Mouse (Mus musculus) induced T-regulatory cell, adult 2 months (primary cell): ENCODE data around the gene Golga7b.

Experiments used
- DNase-seq: peaks from one replicate; pipeline ENCODE4 v3.0.0-alpha.2; 2012; ENCODE audit warnings: low read depth

Gene Golga7b

DNA sequence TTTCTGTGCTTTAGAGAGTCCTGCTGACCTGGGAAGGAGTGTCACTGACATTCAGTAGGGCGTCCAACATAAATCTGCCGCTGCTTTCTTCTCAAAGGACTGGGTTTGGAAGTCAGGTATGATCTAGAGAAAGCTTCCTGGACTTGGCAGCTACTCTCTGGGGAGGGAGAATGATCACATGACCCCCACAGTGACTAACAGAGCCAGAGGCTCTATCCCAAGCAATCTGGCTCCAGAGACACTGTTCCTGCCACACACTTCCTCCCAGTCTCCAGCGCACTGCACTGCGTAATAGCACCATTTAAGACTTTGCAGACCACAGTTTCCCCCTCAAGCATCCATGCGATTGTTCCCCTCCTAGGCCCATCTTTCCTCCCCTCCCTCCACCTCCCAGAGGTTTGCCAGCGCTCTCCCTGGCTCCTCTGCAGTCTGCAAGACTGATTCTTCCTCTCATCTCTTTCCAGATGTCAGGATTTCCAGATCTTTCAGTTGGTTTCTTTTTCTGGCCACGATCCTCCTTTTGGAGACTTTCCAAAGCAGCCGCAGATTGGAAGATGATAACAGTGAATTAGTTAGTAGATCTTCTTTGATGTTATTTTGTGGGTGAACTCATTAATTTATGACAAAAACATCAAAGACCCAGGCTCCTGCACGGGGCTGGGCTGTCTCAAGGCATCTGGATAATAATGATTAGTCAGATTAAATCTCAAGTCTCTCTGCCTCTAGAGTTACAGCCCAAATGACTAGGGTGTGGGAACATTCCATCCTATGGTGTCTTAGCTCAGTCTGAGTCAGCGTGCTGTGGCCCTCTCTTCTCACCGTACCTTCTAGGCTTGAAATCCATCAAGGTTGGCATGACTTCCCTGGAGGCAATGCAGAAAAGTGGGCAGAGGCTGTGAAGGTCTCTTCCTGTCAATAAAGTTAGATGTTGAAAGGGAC, 2.9 kb downstream of the Golga7b start:
- DNase-seq, result no peak

DNA sequence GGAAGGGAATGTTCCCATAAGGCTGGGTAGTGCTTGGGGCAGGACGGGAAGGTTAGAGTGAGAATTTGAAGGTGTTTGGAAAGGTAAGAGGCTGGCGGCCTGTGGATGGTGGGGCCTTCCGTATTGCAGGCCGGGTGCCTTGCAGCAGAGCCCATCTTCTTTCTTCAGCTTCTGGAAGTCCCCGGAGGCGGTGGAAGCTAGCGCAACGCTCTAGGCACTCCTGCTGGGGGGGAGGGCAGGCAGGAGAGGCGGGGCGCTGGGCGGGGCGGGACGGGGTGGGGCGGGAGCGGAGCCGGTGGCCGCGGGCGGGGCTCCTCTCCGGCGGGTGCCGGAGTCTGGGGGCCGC, 8.0 kb downstream of the Golga7b start:
- peak; percentile 9 for DNase-seq

DNA sequence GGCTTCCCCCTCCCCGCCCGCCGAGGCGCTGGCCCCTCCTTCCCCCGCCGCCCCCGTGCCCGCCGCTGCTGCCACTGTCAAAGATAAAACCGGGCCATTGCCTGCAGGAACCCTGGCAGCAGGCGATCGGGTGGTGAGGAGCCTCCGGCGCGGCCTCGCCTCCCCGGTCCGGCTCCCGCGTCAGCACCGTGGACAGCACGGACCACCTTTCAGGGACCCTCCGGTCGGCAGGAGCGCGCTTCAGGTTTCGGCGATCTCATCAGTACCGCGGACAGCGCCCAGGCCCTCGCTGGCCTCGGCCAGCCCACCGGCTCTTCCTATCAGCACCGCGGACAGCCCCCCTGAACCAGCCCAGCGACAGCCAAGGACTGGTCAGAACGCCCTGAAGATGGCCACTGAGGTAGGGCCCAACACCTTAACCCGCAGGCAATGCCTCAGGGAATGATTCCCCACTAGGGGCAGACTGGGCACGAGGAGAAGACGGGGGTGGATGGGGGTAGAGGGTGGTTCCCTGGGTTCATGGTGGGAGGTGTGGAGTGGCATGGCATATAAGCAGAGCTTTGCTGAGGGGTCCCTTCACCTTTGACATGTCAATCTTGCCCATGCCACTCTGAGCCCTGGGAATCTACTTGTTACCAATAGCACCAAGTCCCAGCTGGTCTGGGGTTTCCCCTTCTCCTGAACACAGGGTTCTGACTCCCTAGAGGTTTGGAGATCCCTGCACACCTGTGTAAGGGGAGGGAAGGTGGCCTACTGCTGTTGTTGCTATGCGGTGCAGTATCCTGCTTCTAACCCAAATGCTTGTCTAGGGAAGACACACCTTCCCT, 8.6 kb downstream of the Golga7b start:
- peak; percentile 37 for DNase-seq

DNA sequence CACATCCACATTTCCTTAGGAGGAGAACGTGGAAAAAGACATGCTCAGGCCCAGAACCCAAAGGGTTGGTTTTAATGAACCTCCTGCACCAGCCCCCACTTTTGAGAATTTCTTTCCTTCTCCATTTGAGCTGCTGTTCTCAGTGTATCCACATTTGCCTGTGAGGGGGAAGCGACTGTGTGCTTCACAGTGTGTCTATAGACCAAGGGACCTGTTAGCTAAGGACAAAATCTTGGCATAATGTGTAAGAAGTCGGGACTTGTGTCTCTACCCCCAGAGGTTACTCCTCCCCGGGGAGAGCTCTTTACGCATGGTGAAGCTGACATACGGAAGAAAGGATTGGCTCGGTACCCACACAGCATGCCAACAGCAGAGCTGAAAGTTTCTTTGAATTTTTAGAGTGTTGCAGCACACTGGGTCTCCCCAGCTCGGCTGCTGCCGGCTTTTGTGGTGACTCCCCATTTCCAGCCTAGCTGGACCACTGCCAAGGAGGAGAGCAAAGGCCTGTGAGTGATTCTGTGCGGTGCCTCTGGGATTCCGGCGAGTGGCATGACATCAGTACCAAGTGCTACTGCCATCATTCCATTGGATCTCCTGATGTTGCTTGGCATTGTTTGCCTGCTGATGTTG, 9.4 kb downstream of the Golga7b start:
- DNase-seq, result no peak

DNA sequence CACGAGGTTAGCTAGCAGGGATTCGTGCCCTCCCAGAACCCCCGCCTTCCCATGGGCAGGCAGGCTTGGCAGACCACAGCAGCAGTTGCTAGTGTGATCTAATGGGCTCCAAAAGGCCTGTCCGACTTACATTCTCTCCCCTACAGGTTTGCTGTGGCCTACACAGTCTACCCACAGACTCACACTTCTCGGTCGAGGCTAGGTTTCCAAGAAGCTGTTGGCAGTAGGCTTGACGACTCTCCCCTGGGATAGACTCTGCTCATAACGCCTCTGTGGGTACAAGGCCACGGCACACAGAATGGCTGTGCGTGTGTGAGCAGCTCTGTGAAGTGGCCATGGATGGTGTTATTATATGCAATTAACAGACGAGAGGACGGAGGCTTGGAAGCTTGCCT, 9.9 kb downstream of the Golga7b start:
- DNase-seq, result no peak

DNA sequence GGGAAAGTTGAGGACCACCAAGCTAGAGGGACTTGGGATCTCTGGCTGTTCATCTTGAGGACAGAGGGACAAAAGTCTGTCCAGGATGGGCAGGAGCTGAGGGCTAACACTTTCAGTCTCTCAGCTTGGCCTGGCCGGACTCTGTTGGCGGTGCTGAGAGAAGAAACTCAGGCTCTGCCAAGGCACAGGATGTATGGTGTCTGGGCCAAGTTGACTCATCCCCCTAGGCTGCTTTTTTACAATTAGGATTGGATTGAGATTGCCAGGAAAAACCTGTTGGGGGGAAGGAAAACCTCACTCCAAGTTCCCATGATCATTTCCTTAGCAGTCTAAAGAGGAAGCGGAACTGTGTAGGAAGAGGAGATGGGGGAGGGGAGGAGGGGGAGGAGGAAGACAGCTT, 10.7 kb downstream of the Golga7b start:
- DNase-seq, result no peak

DNA sequence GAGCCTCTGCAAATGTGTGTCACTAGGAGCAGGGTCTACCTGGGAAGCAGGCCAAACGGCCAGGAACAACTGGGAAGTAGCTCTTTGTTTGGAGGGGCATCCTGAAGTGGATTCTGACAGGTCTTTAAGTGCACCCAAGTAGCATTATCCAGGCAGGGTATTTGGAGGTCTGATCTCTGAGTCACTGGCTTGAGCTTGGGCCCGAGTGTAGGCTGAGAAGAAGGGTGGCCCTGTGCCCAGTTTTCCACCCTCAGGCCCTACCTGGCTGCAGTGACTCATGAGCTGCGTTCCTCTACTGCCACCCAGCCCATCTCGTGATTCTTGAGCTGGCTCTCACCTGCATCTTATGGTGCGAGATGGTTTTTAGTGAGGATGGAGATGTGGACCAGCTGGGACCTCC, 11.2 kb downstream of the Golga7b start:
- no peak for DNase-seq

DNA sequence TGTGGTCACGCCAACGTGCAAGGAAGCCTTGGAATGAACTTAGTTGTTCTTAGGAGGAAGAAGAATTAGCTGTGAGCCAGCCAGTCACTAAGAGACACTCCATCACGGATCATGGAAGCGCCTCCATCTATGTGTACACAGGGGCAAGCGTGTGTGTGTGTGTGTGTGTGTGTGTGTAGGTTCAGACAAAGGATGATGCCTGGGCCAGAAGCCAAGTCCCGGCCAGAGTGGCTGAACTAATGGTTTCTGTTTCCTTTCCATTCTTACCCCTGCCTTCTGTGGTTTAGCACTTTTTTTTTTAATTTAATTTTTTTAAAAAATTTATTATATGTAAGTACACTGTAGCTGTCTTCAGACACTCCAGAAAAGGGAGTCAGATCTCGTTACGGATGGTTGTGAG, 13.1 kb downstream of the Golga7b start:
- DNase-seq, result no peak

DNA sequence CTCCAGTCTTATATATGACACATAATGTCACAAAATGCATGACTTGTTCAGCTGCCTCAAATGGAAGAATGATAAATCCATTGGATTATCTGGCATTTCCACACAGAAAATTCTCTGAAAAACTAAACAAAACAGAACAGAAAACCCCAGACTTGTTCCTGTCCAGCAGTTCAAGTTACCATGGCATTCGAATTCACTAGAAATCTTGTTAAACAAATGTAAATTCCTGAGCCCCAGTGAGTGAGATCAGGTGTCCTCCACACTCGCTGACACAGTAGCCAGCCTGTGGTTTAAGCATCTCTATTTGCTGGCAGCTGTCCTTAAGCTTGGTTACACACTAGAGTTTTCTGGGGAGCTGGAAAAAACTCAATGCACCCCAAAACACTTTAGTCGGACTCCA, 16.1 kb downstream of the Golga7b start:
- no peak for DNase-seq

DNA sequence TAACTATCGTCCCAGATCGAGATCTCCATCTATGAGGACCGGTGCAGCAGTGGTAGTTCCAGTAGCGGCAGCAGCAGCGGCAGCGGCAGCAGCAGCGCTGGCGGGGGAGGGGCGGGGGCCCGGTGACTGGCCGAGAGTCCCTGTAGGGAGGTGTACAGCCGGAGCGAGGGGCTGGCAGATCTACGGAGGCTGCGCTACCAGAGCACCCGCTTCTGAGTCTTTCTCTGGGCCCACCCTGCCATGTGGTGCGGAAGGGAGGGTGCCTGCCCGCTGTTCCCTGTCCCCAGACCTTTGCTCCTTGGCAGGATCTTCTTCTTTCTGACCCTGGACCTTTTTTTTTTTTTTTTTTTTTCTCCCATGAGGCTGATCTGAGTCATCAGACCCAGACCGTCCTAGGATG, 21.0 kb downstream of the Golga7b start:
- no peak for DNase-seq

DNA sequence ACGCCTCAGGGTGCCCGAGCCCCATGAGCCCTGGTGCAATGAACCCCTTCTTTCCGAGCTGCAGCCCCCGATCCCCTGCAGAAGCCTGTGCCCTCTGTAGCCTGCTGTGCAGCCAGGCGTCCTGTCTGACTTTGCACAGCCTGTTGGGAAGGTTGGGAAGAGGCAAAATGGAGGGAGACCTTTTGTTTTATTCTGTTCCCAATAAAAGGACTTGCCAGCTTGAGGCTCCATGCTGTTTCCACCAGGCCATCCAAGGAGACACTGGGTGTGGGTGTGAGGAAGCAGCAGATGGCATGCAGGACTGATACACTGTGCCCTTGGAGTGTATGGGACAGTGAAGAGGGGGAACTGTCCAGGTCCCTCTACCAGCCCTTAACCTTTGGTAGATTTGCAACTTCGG, 22.7 kb downstream of the Golga7b start:
- DNase-seq, result no peak

DNA sequence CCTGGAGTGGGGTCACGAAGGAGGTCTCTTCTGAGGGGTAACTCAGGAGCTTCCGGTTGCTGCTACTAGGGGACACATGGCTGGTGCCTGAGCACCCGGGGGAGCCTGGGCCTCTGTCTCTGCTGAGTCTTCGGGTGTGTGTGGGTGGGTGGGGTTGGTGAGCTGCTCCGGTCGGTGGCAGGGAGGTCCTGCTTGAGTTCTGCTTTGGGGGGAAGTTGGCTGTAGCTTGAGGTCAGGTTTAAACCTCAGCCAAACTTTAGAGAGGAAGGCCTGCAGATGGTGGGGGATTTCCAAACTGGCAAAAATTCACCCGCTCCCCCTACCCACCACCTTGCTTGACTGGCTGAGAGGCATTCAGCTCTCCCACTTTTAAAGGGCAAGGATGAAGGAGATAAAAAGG, 23.8 kb downstream of the Golga7b start:
- no peak for DNase-seq

DNA sequence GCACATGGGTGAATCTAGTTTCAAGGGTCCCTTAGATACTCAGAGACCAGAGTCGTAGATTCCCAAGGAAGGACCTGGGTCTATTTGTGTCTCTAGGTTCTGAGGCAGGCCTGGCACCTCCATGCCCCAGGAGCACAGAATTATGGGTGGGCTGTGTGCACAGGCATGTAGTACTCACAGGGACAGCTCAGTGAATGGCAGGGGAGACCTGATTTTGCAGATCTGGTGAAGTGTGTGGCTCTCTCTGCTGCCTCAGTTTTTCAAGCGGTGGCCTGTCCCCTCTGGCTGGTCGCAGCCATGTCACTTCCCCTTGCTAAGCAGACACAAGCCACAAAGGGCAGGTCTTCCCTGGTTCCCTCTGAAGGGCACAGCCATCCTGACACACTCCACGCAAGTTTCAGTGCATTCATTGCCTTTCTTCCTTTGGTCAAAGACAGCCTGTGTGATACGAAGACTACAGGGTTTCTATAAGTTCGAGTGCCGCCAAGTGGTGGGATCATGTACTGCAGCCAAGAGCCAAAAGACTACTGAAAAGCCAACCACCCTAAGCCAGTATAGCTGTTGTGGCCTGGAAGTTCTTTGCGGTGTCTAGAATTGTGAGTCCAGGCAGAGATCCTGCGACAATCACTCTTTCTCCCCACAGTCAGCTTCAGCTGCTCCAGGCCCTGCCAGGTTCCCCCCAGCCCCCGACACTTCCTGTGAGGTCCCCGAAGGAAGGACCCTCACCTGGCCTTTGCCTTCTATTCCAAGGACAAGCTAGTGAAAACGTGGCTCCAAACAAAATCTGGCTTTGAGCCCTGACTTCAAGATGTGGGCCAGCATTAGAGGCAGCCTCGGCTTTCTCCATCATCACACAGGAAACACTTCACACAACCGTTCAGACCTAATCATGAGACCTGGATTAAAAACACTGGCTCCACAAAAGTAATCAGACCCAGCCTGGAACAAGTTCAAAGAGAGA, 24.9 kb downstream of the Golga7b start:
- DNase-seq, result peak; percentile 72

DNA sequence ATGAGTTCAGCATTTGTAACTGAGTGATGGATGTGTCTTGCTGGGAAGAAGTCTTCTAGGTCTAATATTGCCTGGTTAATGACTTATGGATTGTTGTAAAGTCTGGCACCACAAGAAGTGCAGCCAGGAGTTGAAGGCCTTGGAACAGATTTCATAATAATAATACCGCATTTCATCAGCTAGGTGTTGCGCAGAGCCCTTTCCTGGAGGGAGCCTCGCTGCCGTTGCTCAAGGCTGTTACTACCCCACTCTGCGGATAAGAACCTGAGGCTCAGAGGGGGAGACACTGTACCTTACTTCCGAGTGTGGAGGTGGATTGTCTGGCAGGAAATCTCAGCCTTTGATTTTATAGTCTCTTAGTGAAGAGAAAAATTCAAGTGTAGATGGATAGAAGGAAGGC, 29.9 kb downstream of the Golga7b start:
- no peak for DNase-seq

DNA sequence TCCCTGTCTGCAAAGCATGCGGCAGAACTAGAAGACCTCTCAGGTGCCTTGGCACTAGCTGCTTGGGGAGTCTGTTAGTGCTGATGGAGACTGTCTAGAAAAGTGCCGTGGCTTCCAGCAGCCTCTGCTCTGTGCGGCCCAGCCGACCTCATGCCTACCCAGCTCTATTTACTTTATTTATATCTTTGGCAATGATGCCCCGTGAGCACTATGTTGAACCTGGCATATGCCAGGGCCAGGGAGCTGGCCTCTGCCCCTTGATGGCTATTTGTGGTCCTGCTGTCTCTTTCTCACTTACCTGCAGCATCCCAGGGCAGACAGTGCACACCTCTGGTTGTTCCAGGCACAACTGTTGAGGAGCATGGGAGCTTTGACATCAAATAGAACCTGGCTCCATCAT, 31.1 kb downstream of the Golga7b start:
- DNase-seq, result no peak

DNA sequence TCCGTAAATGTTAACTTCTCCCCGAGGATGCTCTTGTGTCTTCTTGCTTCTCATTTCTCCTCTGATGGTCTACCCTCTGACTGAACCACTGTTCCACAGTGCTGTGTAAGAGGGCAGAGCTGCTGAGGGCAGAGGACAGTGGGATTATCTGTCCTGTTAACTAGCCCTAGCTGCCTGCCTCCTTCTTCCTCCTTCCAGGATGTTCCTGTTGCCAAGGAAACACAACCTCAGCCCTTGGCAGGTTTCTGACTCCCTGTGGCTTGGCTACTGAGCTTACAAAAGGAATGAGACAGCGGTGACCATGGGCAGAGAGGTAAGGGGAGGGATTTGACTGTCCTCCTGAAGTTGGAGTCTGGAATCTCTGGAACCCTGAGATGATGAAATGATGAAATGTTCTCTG, 32.2 kb downstream of the Golga7b start:
- DNase-seq, result no peak

DNA sequence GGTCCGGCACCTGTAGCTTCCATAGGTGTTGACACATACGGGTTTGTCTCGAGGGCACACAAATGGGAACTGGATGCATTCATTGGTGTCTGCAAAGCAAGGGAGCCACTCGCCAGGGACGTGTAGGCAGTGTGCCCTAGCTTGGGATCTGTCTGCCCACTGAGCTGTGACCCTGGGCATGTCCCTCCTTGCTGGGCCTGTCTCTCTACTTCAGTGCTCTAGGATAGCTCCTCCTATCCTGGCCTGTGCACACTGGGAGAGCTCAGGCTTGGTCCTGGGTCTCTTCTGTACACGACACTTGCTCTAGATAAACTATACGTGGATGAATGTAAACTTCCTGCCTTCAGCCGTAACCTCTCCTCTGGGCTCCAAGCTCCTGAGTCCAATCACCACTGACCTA, 36.8 kb downstream of the Golga7b start:
- no peak for DNase-seq

DNA sequence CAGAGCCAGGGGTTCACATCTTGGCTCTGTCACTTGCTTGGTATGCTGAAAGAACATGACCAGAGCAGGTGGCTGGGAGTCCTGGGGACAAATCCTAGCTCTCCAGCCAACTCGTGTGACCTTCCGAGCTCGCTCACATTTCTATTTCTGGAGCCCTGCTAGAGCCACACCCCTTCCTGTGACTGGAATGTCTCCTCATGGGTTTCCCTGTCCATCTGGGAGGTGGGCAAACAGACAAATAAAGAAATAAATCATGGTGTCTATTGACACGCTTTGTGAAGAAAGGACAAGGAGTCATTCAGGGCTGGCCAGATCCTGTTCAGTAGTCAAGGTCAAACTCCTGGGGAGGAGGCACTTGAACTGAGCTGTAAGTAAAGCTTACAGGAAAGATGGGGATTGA, 41.0 kb downstream of the Golga7b start:
- DNase-seq, result no peak

DNA sequence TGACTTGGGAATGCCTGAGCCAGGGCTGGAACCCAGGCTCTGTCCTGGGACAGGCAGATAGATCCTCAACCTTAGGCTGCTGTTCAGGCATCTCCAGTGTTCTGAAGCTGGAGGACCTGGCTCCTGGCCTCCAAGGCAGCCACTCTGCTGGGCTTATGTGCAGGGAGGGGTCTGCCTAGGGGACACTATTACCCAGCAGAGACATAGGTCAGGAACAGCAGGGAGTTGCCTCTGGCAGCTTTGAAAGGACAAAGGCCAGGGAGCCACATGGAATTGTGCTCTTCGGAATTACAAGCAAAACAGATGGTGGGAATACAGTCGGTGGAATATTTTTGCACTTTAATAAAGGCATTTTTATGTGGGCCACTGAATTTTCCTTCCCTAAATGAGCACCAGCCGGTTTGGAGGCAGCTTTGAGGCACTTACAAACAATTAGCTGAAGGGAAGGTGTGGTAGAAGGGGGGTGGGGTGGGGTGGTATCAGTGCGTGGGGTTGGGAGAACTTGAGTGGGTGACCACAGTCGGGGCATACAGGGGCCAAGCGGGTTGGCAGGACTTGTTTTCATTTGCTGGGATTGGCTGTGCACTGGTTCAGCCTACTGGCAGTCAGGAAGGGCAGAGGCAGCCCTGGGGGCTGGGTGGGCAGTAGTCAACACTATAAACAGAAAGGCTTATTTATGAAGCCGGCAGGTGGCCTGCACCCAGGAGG, 43.7 kb downstream of the Golga7b start:
- DNase-seq, result no peak

DNA sequence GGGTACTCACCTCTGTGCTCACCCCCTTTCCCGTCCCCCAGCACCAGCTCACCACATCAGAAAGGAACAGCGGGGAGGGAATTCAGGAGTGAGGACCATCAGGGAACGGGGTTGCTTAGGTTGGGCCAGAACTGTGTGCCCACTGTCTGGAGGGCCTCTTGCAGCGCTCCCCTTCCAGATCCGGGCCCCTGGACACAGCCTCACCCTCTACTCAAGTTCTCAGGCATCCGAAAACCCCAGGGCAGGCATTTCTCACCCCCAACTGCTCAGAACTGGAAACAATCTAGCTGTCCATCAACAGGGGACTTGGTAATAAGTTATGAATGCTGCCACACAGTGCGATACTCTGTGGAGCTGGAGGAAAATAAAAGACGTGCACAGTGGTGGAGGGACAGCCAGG, 44.7 kb downstream of the Golga7b start:
- DNase-seq, result no peak

DNA sequence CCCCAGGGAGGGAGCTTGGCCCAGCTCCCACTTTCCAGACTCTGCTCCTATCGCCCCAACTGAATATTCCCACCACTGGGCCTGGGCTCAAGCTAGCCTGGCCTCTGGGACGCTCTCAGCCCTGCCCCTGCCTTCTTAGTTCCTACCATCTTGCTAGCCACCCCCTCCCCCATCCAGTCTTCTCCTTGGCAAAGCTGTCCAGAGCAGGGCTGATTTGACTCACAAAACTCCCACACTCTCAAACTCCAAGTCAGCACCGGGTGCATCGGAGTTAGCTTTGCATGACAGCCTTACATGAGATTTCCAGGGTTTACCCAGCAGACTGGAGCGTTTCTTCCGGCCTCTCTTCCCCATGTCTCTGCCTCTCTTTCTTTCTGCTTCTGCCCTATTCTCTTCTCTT, 45.8 kb downstream of the Golga7b start:
- no peak for DNase-seq
